Mouse (Mus musculus) stomach, embryonic 15.5 days (tissue): ENCODE measurements at regions not wholly inside any gene's neighbourhood (a gene's known extent, or its start where the extent isn't known, plus 50 kb on each side); places are given as distances from the start of the nearest gene placed in this dataset.

Experiments used
- ATAC-seq: fragments of 200-750 bp; cut with Nextera tagmentation; 2 replicates; pipeline ENCODE4 v1.8.0; 2017; ENCODE audit warnings: low read depth, moderate number of reproducible peaks, moderate TSS enrichment; ENCODE audit not compliant: insufficient read depth, low FRiP score
- H3K27ac ChIP-seq: fragments of 300-500 bp; sonication (generic); 2 replicates; pipeline ENCODE4 v1.5.1; 2015; ENCODE audit warnings: mild to moderate bottlenecking, inconsistent platforms
- H3K27me3 ChIP-seq: fragments of 300-500 bp; sonication (generic); replicated peaks from 2 replicates; pipeline ENCODE4 v1.6.1; 2015; ENCODE audit warnings: inconsistent platforms
- H3K36me3 ChIP-seq: fragments of 300-500 bp; sonication (generic); 2 replicates; pipeline ENCODE4 v1.6.1; 2015; ENCODE audit warnings: inconsistent platforms
- H3K4me1 ChIP-seq: fragments of 300-500 bp; sonication (generic); 2 replicates; pipeline ENCODE4 v1.6.1; 2015; ENCODE audit warnings: inconsistent platforms
- H3K4me2 ChIP-seq: fragments of 300-500 bp; sonication (generic); 2 replicates; pipeline ENCODE4 v1.6.1; 2015; ENCODE audit warnings: mild to moderate bottlenecking, inconsistent platforms
- H3K4me3 ChIP-seq: fragments of 300-500 bp; sonication (generic); replicated peaks from 2 replicates; pipeline ENCODE4 v1.5.1; 2015; ENCODE audit warnings: inconsistent platforms
- H3K9ac ChIP-seq: fragments of 300-500 bp; sonication (generic); 2 replicates; pipeline ENCODE4 v1.6.1; 2015; ENCODE audit warnings: inconsistent platforms
- H3K9me3 ChIP-seq: fragments of 300-500 bp; sonication (generic); 2 replicates; pipeline ENCODE4 v1.6.1; 2016; ENCODE audit warnings: inconsistent platforms
- WGBS: fragments of 180-500 bp; shearing (Covaris S2); methylation state at CpG from one replicate; pipeline ENCODE4 v1.1.7; 2015; 5-methylcytosine and 5-hydroxymethylcytosine counted together

DNA sequence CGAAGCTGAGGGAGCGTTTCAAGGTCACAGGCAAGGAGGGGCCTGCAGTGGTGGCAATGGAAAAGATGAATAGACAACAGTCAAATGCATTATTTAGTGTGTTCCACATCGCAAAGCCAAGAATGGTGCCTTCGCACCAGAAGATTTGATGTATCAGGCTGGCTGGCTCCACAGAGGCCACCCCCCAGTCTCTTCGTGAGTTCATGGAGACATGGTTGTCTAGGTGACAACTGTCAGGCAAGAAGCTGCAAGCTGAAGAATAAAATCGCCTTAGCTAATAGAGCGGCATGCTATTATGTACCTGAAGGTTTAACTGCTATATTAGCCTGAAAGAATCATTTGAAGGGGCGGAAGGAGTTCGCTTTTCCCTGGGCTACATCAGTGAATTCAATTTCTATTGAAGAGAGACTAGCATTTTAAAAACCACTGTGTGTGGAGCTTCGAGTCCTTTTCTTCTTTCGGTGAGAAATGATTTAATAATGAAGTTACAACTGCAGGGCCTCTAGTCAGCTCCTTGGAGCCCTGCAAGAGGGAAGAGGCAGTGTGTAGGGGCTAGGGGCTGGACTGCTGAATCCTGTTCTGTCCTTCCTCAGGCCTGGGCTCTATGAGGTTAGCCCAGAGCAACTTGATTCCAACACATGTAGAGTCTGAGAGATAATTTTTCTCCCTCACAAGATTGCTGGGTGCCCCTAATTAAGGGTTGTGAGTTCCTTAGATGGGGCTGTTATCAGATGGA, 169.1 kb downstream of the Mid1ip1 start:
- Histone ChIP-seq H3K27ac (no peak overlapping the region), H3K27me3 (no peaks in the 10 kb centered on the region), H3K9me3 (no peaks in the 10 kb centered on the region), H3K4me1 (no peaks in the 10 kb centered on the region), H3K36me3 (no peaks in the 10 kb centered on the region), H3K4me3 (no peak overlapping the region), H3K4me2 (no peak overlapping the region), H3K9ac (no peak overlapping the region)
- ATAC-seq, result no peak
- 66% methylated on average over 11 of the region's 11 CpGs for WGBS

DNA sequence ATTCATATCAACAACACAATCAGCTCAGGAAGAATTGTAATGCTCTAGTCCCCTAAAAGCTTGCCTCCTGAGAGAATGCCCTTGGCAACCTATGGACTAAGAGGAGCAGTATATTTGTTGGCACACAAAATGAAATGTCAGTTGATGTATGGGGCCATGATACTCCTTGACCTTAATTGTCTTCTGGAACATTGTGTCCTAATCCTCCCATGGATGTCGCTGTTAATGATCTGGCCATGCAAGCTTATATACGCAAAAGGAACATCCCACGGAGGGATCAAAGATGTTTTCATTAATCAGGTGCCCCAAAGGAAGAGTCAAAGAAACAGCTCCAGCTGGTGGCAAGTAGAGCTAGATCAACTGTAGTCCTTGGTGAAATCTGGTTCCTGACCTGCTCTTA, 178.0 kb downstream of the Mid1ip1 start:
- no peak overlapping the region for H3K9ac ChIP-seq
- no peak overlapping the region for H3K4me3 ChIP-seq
- 71% methylated on average over 3 of the region's 3 CpGs for WGBS
- no peak overlapping the region for H3K27ac ChIP-seq
- H3K4me1 ChIP-seq, result no peaks in the 10 kb centered on the region
- no peaks in the 10 kb centered on the region for H3K9me3 ChIP-seq
- ATAC-seq, result no peak
- H3K36me3 ChIP-seq, result no peaks in the 10 kb centered on the region
- no peaks in the 10 kb centered on the region for H3K27me3 ChIP-seq
- no peak overlapping the region for H3K4me2 ChIP-seq

DNA sequence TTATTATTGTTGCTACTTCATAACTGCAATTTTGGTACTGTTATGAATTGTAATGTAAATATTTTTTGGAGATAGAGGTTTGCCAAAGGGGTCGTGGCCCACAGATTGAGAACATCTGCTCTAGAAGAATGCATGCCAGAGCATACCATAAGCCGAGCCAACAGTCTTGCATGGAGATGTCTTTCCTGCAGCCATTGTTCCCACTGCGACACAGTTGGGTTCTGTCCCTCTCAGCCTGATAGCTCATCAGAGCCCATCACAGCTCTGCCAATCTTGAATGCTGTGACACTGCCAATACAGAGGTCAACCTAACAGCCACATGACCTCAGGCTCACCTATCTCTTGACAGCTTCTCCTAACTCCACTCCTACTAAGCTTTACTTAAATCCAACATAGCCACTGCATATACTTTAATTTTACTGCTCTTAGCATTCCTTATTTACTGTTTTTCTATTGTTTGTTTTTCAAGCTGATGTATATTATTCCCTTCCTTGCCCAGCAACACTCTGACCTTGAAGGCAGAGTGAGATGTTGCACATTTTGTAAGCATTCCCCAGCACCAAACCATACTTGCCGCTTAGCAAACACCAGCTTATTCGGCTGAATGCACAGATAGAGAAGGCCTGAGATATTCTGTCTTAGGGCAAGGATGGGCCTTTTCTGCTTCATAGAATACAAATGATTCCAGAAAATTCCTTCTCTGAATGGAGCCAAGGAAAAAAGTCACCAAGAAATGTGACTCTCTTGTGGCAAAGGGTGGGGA, 181.6 kb downstream of the Mid1ip1 start:
- H3K27ac ChIP-seq, result no peak overlapping the region
- no peak for ATAC-seq

DNA sequence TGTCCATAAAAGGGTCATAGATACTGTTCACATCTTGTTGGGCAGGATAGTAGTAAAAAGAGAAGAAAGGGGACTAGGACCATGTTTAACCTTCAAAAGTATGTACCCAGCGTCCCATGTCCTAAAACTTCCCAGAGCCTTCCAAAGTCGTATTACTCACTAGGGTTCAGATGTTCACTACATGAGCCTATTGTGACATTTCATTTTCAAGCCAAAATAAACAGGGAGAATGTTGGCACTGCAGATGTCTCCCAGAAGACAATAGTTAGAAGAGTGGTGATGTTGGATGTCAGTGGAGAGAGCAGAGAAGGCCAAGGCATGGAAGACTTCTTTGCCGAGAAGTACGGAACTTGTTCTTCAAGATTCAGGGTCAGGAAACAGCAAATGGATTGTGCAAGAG, 187.9 kb downstream of the Mid1ip1 start:
- Histone ChIP-seq H3K4me3 (no peak overlapping the region), H3K27me3 (no peaks in the 10 kb centered on the region), H3K9ac (no peak overlapping the region), H3K9me3 (no peaks in the 10 kb centered on the region), H3K4me1 (no peaks in the 10 kb centered on the region), H3K36me3 (no peaks in the 10 kb centered on the region), H3K27ac (no peak overlapping the region), H3K4me2 (no peak overlapping the region)
- no peak for ATAC-seq
- 85% methylated on average over 4 of the region's 4 CpGs for WGBS

More for the DNA sequence above, 181.6 kb downstream of the Mid1ip1 start:
- Histone ChIP-seq H3K4me1 (no peaks in the 10 kb centered on the region), H3K9me3 (no peaks in the 10 kb centered on the region), H3K4me2 (no peak overlapping the region), H3K27me3 (no peaks in the 10 kb centered on the region), H3K9ac (no peak overlapping the region), H3K4me3 (no peak overlapping the region), H3K36me3 (no peaks in the 10 kb centered on the region)
- 69% methylated on average over 5 of the region's 5 CpGs for WGBS

DNA sequence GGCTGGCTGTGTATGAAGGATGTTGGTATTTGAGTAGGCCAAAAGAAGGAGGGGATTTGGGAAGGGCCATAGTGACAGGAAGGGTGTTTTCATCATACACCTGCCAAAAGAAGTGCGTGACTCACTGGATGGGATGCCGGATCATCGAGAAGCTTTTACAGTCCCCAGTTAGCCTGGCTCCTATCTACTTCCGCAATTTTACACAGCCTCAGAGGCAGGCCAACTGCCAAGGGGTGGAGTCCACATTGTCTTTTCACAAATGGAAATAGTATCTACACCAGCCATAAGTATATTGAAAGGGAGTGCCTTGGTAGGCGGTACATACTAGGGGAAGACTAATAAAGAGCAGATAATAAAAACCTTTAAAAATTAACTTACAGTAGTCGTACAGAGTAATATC, 189.3 kb downstream of the Mid1ip1 start:
- WGBS, result 73% methylated on average over 6 of the region's 6 CpGs
- H3K27me3 ChIP-seq, result no peaks in the 10 kb centered on the region
- H3K9ac ChIP-seq, result no peak overlapping the region
- no peaks in the 10 kb centered on the region for H3K36me3 ChIP-seq
- no peak overlapping the region for H3K4me3 ChIP-seq
- no peaks in the 10 kb centered on the region for H3K9me3 ChIP-seq
- H3K4me1 ChIP-seq, result no peaks in the 10 kb centered on the region
- no peak overlapping the region for H3K4me2 ChIP-seq
- H3K27ac ChIP-seq, result no peak overlapping the region
- ATAC-seq, result no peak

DNA sequence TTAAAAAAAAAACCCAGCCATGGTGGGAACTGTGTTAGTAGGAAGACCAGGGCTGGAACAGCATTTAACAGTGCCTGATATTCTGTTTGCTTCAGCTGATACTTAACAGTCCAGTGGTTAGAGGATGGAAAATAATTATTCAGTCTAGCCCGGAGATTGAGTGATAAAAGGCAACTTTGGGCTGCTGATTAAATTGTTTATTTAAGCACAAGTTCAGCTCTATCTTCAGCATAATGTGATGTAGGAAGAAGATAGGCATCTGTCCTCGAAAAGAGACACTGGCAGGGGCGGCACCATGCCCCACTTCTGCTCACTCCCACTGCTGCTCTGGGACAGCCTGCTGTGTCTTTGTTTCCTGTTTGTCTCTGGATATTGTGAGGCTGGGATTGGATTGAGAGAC, 190.1 kb downstream of the Mid1ip1 start:
- Histone ChIP-seq H3K9ac (no peak overlapping the region), H3K27ac (no peak overlapping the region), H3K9me3 (no peaks in the 10 kb centered on the region), H3K4me2 (no peak overlapping the region), H3K36me3 (no peaks in the 10 kb centered on the region), H3K4me1 (no peaks in the 10 kb centered on the region), H3K27me3 (no peaks in the 10 kb centered on the region), H3K4me3 (no peak overlapping the region)
- WGBS, result 50% methylated on average over 3 of the region's 3 CpGs
- no peak for ATAC-seq

DNA sequence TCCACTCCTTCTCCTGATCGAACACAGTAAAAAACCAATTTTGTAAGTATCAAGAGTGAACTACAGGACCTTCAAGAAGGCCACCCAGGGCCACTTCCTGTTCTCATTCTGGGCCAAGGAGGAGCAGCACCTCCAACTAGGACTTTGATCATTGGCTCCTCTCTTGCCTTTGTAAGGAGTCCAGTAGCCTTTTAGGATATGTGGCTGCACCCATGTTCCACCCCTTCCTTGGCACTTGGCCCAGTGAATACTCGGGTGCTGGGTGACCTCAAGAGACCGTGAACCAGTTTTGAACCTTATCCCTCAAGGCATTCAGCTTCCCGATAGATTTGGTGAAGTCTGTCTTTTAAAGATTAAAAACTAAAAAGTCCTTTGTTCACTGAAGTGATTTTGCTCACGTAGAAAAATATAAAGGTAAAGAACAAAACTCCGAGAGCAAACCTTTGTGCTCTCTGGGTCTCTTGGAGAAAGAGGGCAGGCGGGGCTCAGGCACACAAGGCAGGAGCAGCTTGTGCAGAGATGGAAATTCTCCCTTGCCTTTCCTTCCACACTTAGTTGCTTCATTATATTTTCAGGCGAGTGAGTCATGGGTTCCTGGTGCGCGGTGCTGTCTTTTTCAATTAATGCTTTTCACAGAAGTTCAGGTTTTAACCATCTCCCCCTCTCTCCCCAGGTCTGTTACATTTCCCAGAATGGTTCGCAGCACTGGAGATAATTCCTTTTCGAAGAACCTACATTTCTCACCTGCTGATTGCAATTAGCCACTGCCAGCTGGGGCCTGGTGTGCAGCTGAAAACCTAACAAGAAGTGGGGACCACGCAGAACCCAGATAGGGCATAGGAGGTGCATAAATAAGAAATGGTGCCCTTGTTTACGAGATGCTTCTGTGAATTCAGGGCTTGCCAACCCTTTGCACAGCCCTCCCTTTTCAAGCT, 196.6 kb downstream of the Mid1ip1 start:
- Histone ChIP-seq H3K4me3 (no peak overlapping the region), H3K9me3 (no peaks in the 10 kb centered on the region), H3K4me1 (no peaks in the 10 kb centered on the region), H3K36me3 (no peaks in the 10 kb centered on the region), H3K9ac (no peak overlapping the region), H3K27me3 (no peaks in the 10 kb centered on the region), H3K27ac (no peak overlapping the region), H3K4me2 (no peak overlapping the region)
- 75% methylated on average over 14 of the region's 14 CpGs for WGBS
- ATAC-seq, result no peak
